Mouse (Mus musculus): ENCODE data around the gene Psmd8. TPM values are rescaled to one million over a fixed set of nuclear protein-coding genes. Genes with fewer than 3 reads are reported as not detected.
"Not testable (repeated sequence)": the region's sequence is repeated elsewhere in the genome, so short reads cannot be mapped to it uniquely, and the experiment has no call there.

Gene Psmd8
- polyA plus RNA-seq, 1 experiment from 2014 or later, result 264 TPM

DNA sequence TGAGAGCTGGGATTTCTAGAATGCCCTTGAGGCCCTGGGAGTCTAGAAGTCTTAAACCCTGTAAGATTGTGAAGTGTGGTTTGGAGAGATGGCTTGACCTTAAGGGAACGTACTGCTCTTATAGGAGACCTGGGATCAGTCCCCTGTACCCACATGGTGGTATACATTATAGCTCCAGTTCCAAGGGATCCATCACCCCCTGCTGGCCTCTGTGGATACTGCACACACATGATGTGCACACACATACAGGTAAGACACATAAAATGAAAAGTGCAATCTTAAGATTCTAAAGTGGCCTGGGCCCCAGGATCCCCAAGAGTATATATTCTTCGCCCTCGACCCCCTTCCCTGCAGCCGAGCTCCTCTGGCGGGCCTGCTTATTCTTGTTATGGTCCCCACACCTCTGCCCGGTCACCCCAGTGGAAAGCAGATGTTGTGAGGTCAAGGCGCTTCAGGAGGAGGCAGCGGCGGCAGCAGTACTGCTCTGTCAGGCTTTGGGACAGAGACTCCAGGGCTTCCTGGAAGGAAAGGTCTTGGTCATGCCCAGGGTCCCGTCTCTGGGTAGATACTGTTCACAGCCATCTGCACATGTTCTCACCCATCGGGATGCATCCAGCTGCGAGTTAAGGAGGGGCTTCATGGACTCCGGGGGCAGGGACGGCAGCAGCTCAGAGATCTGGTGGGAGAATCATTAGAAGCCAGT lies 26.3 kb downstream of the Psmd8 start:
- H3K9me3 ChIP-seq (ENCODE audit: control insufficient read depth, low read depth, low read length), result no peaks in the 10 kb centered on the region
- H3K4me3 ChIP-seq (ENCODE audit: low read depth, low read length), result no peak overlapping the region
- no peaks in the 10 kb centered on the region for H3K36me3 ChIP-seq (ENCODE audit: control insufficient read depth, insufficient read depth, low read length)
- H3K4me2 ChIP-seq (replicated peaks; ENCODE audit: low read depth, low read length), result no peak overlapping the region
- ATAC-seq (ENCODE audit: insufficient number of reproducible peaks, insufficient read depth, low FRiP score, low read depth), result no peak
- H3K4me1 ChIP-seq (ENCODE audit: control insufficient read depth, insufficient read depth, low read length), result peaks cover 7% of the 10 kb centered on the region; the same call in 1 of the 2 replicates
- 0 out of 2 replicates have a peak, but pooled peaks cover 6% of the 10 kb centered on the region for H3K27me3 ChIP-seq (ENCODE audit: control insufficient read depth, insufficient read depth, low read length)
- WGBS, result 96% methylated on average over 14 of the region's 14 CpGs
- H3K27ac ChIP-seq (ENCODE audit: low read length), result no peak overlapping the region
- no peak overlapping the region for H3K9ac ChIP-seq (replicated peaks; ENCODE audit: low read depth, low read length)

GRCm38 (mm10) chr7:29151486-29151885 lies 29.0 kb downstream of the Psmd8 start:
- Histone ChIP-seq H3K4me1 (ENCODE audit: control insufficient read depth, insufficient read depth, low read length) (peaks cover 5% of the 10 kb centered on the region; the same call in 1 of the 2 replicates), H3K27me3 (ENCODE audit: control insufficient read depth, insufficient read depth, low read length) (no peaks in the 10 kb centered on the region), H3K36me3 (ENCODE audit: control insufficient read depth, insufficient read depth, low read length) (no peaks in the 10 kb centered on the region), H3K9me3 (ENCODE audit: control insufficient read depth, low read depth, low read length) (no peaks in the 10 kb centered on the region), H3K9ac (replicated peaks; ENCODE audit: low read depth, low read length) (no peak overlapping the region), H3K27ac (ENCODE audit: low read length) (no peak overlapping the region), H3K4me3 (ENCODE audit: low read depth, low read length) (no peak overlapping the region), H3K4me2 (replicated peaks; ENCODE audit: low read depth, low read length) (no peak overlapping the region)
- 64% methylated on average over 10 of the region's 10 CpGs for WGBS
- no peak for ATAC-seq (ENCODE audit: insufficient number of reproducible peaks, insufficient read depth, low FRiP score, low read depth)

DNA sequence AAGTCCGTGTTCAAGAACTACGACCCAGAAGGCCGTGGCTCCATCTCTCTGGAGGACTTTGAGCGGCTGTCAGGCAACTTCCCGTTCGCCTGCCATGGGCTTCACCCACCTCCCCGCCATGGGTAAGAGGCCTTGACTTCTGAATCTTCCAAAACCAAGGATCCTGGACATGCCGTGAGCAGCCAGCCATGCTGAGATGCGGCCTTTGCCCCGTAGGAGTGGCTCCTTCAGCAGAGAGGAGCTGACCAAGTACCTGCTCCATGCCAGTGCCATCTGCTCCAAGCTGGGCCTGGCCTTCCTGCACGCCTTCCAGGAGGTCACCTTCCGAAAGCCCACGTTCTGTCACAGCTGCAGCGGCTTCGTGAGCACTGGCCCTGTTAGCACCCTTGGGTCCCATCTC lies 31.7 kb downstream of the Psmd8 start:
- H3K9me3 ChIP-seq (ENCODE audit: control insufficient read depth, low read depth, low read length), result no peaks in the 10 kb centered on the region
- WGBS, result 92% methylated on average over 15 of the region's 15 CpGs
- no peak overlapping the region for H3K4me2 ChIP-seq (replicated peaks; ENCODE audit: low read depth, low read length)
- no peaks in the 10 kb centered on the region for H3K27me3 ChIP-seq (ENCODE audit: control insufficient read depth, insufficient read depth, low read length)
- no peaks in the 10 kb centered on the region for H3K4me1 ChIP-seq (ENCODE audit: control insufficient read depth, insufficient read depth, low read length)
- H3K27ac ChIP-seq (ENCODE audit: low read length), result no peak overlapping the region
- ATAC-seq (ENCODE audit: insufficient number of reproducible peaks, insufficient read depth, low FRiP score, low read depth), result no peak
- H3K36me3 ChIP-seq (ENCODE audit: control insufficient read depth, insufficient read depth, low read length), result no peaks in the 10 kb centered on the region
- H3K9ac ChIP-seq (replicated peaks; ENCODE audit: low read depth, low read length), result no peak overlapping the region
- H3K4me3 ChIP-seq (ENCODE audit: low read depth, low read length), result no peak overlapping the region

- H3K9ac ChIP-seq (replicated peaks; ENCODE audit: low read depth, low read length), result no peak overlapping the region
- H3K27me3 ChIP-seq (ENCODE audit: control insufficient read depth, insufficient read depth, low read length), result no peaks in the 10 kb centered on the region
- H3K27ac ChIP-seq (ENCODE audit: low read length), result no peak overlapping the region
- no peak overlapping the region for H3K4me3 ChIP-seq (ENCODE audit: low read depth, low read length)
- no peaks in the 10 kb centered on the region for H3K4me1 ChIP-seq (ENCODE audit: control insufficient read depth, insufficient read depth, low read length)
- 77% methylated on average over 7 of the region's 7 CpGs for WGBS
- no peak for ATAC-seq (ENCODE audit: insufficient number of reproducible peaks, insufficient read depth, low FRiP score, low read depth)
- H3K4me2 ChIP-seq (replicated peaks; ENCODE audit: low read depth, low read length), result no peak overlapping the region
- H3K36me3 ChIP-seq (ENCODE audit: control insufficient read depth, insufficient read depth, low read length), result no peaks in the 10 kb centered on the region
- no peaks in the 10 kb centered on the region for H3K9me3 ChIP-seq (ENCODE audit: control insufficient read depth, low read depth, low read length)
These were observed 33.7 kb downstream of the Psmd8 start for GRCm38 (mm10) chr7:29146625-29147367.

DNA sequence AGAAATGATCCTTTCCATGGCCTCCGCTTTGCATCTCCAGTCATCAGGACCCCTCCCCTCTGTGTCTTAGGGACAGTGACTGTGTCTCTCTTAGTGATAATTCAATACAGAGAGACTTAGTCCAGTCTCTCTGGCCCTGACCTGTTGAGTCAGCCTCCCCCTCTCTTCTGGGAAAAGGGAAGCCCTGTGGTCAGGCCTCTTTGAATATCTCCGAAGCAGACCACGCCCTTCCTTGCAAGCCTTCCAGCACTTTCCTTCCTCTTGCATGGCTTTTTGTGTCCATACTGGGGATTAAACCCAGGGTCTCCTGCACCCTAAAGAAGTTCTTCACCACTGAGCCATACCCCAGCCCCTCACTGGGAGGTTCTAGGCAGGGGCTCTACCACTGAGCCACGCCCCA lies 36.5 kb downstream of the Psmd8 start:
- no peak overlapping the region for H3K9ac ChIP-seq (replicated peaks; ENCODE audit: low read depth, low read length)
- H3K4me2 ChIP-seq (replicated peaks; ENCODE audit: low read depth, low read length), result no peak overlapping the region
- 90% methylated on average over 4 of the region's 4 CpGs for WGBS
- H3K36me3 ChIP-seq (ENCODE audit: control insufficient read depth, insufficient read depth, low read length), result no peaks in the 10 kb centered on the region
- no peaks in the 10 kb centered on the region for H3K27me3 ChIP-seq (ENCODE audit: control insufficient read depth, insufficient read depth, low read length)
- H3K4me1 ChIP-seq (ENCODE audit: control insufficient read depth, insufficient read depth, low read length), result no peaks in the 10 kb centered on the region
- no peak overlapping the region for H3K27ac ChIP-seq (ENCODE audit: low read length)
- no peak for ATAC-seq (ENCODE audit: insufficient number of reproducible peaks, insufficient read depth, low FRiP score, low read depth)
- no peak overlapping the region for H3K4me3 ChIP-seq (ENCODE audit: low read depth, low read length)
- no peaks in the 10 kb centered on the region for H3K9me3 ChIP-seq (ENCODE audit: control insufficient read depth, low read depth, low read length)

DNA sequence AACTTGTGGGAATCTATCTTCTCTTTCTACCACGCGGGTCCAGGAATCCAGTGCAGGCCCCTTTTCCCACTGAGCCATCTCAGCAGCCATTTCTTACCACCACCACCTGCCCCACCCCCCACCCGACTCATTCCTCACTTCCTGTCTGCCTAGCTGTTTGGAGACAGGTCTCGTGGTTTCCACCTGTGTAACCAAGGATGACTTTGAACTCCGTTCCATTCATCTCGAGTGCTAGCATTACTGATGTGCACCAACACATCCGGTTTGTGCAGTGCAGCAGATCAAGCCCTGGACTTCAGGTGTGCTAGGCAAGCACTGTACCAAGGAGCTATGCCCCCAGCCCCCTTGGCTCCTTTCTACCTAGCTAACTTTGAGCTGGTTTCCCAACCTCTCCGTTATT lies 39.1 kb downstream of the Psmd8 start:
- ATAC-seq (ENCODE audit: insufficient number of reproducible peaks, insufficient read depth, low FRiP score, low read depth), result no peak
- H3K9me3 ChIP-seq (ENCODE audit: control insufficient read depth, low read depth, low read length), result no peaks in the 10 kb centered on the region

GRCm38 (mm10) chr7:29139237-29139636 lies 41.3 kb downstream of the Psmd8 start:
- not testable (repeated sequence) for H3K27ac ChIP-seq (ENCODE audit: low read length); H3K9ac ChIP-seq (replicated peaks; ENCODE audit: low read depth, low read length); H3K27me3 ChIP-seq (ENCODE audit: control insufficient read depth, insufficient read depth, low read length); H3K36me3 ChIP-seq (ENCODE audit: control insufficient read depth, insufficient read depth, low read length); ATAC-seq (ENCODE audit: insufficient number of reproducible peaks, insufficient read depth, low FRiP score, low read depth); H3K4me1 ChIP-seq (ENCODE audit: control insufficient read depth, insufficient read depth, low read length); H3K4me3 ChIP-seq (ENCODE audit: low read depth, low read length); H3K4me2 ChIP-seq (replicated peaks; ENCODE audit: low read depth, low read length); H3K9me3 ChIP-seq (ENCODE audit: control insufficient read depth, low read depth, low read length)
- 90% methylated on average over 3 of the region's 4 CpGs for WGBS

More for the DNA sequence above, 39.1 kb downstream of the Psmd8 start:
- Histone ChIP-seq H3K4me1 (ENCODE audit: control insufficient read depth, insufficient read depth, low read length) (no peaks in the 10 kb centered on the region), H3K27ac (ENCODE audit: low read length) (no peak overlapping the region), H3K9ac (replicated peaks; ENCODE audit: low read depth, low read length) (no peak overlapping the region), H3K4me3 (ENCODE audit: low read depth, low read length) (no peak overlapping the region), H3K4me2 (replicated peaks; ENCODE audit: low read depth, low read length) (no peak overlapping the region), H3K36me3 (ENCODE audit: control insufficient read depth, insufficient read depth, low read length) (no peaks in the 10 kb centered on the region), H3K27me3 (ENCODE audit: control insufficient read depth, insufficient read depth, low read length) (no peaks in the 10 kb centered on the region)
- 70% methylated on average over 8 of the region's 8 CpGs for WGBS

GRCm38 (mm10) chr7:29137429-29137828 lies 43.1 kb downstream of the Psmd8 start:
- no peak for ATAC-seq (ENCODE audit: insufficient number of reproducible peaks, insufficient read depth, low FRiP score, low read depth)
- H3K4me2 ChIP-seq (replicated peaks; ENCODE audit: low read depth, low read length), result no peak overlapping the region
- H3K4me1 ChIP-seq (ENCODE audit: control insufficient read depth, insufficient read depth, low read length), result no peaks in the 10 kb centered on the region
- H3K36me3 ChIP-seq (ENCODE audit: control insufficient read depth, insufficient read depth, low read length), result no peaks in the 10 kb centered on the region
- H3K27me3 ChIP-seq (ENCODE audit: control insufficient read depth, insufficient read depth, low read length), result no peaks in the 10 kb centered on the region
- no peak overlapping the region for H3K4me3 ChIP-seq (ENCODE audit: low read depth, low read length)
- no peak overlapping the region for H3K27ac ChIP-seq (ENCODE audit: low read length)
- no peaks in the 10 kb centered on the region for H3K9me3 ChIP-seq (ENCODE audit: control insufficient read depth, low read depth, low read length)
- H3K9ac ChIP-seq (replicated peaks; ENCODE audit: low read depth, low read length), result no peak overlapping the region
- WGBS, result 39% methylated on average over 16 of the region's 16 CpGs

Measured in stomach, embryonic 14.5 days (tissue).